Mouse (Mus musculus): ENCODE measurements around the gene Tex22. TPM values are rescaled to one million over a fixed set of nuclear protein-coding genes. Genes with fewer than 3 reads are reported as not detected.

Gene Tex22
- polyA plus RNA-seq, 1 experiment, result not detected

GRCm38 (mm10) chr12:113087276-113087675, 13.0 kb downstream of the Tex22 start:
- no peak for TF ChIP-seq GATA1 (IDR thresholded peaks at IDR 0.05; ENCODE audit: low read length)

GRCm38 (mm10) chr12:113088026-113088425, 13.7 kb downstream of the Tex22 start:
- no peak for TF ChIP-seq GATA1 (IDR thresholded peaks at IDR 0.05; ENCODE audit: low read length)

- TF ChIP-seq GATA1 (IDR thresholded peaks at IDR 0.05; ENCODE audit: low read length), result no peak
Measured at GRCm38 (mm10) chr12:113089107-113089506, 14.8 kb downstream of the Tex22 start.

GRCm38 (mm10) chr12:113090053-113090452, 15.8 kb downstream of the Tex22 start:
- TF ChIP-seq GATA1 (IDR thresholded peaks at IDR 0.05; ENCODE audit: low read length), result no peak

GRCm38 (mm10) chr12:113097040-113097439, 22.7 kb downstream of the Tex22 start:
- no peak for TF ChIP-seq GATA1 (IDR thresholded peaks at IDR 0.05; ENCODE audit: low read length)

- TF ChIP-seq GATA1 (IDR thresholded peaks at IDR 0.05; ENCODE audit: low read length), result no peak
Measured at GRCm38 (mm10) chr12:113097749-113098281, 23.5 kb downstream of the Tex22 start, which contains the start of gene Mta1. Gene Mta1, plus strand, starts transcription at chr12:113098278.

- no peak for TF ChIP-seq GATA1 (IDR thresholded peaks at IDR 0.05; ENCODE audit: low read length)
Measured at GRCm38 (mm10) chr12:113098530-113099151, 24.3 kb downstream of the Tex22 start.

GRCm38 (mm10) chr12:113099470-113100237, 25.4 kb downstream of the Tex22 start:
- no peak for TF ChIP-seq GATA1 (IDR thresholded peaks at IDR 0.05; ENCODE audit: low read length)

GRCm38 (mm10) chr12:113100448-113101076, 26.3 kb downstream of the Tex22 start:
- TF ChIP-seq GATA1 (IDR thresholded peaks at IDR 0.05; ENCODE audit: low read length), result no peak

GRCm38 (mm10) chr12:113101251-113101960, 27.1 kb downstream of the Tex22 start:
- TF ChIP-seq GATA1 (IDR thresholded peaks at IDR 0.05; ENCODE audit: low read length), result no peak

- no peak for TF ChIP-seq GATA1 (IDR thresholded peaks at IDR 0.05; ENCODE audit: low read length)
Measured at GRCm38 (mm10) chr12:113102461-113102860, 28.2 kb downstream of the Tex22 start.

- no peak for TF ChIP-seq GATA1 (IDR thresholded peaks at IDR 0.05; ENCODE audit: low read length)
Measured at GRCm38 (mm10) chr12:113103846-113104451, 29.6 kb downstream of the Tex22 start.

GRCm38 (mm10) chr12:113106386-113106785, 32.1 kb downstream of the Tex22 start:
- no peak for TF ChIP-seq GATA1 (IDR thresholded peaks at IDR 0.05; ENCODE audit: low read length)

GRCm38 (mm10) chr12:113107431-113108124, 33.3 kb downstream of the Tex22 start:
- no peak for TF ChIP-seq GATA1 (IDR thresholded peaks at IDR 0.05; ENCODE audit: low read length)

Data from G1E-ER4 (cell line).